Mouse (Mus musculus) hindbrain, embryonic 15.5 days (tissue): ENCODE measurements around the gene Rnf19b. TPM values are rescaled to one million over a fixed set of nuclear protein-coding genes. Genes with fewer than 3 reads are reported as not detected.

ENCODE experiments used
- ATAC-seq: fragments of 200-750 bp; cut with Nextera tagmentation; 2 replicates; pipeline ENCODE4 v1.8.0; 2017; ENCODE audit warnings: low read depth, moderate number of reproducible peaks, moderate TSS enrichment; ENCODE audit not compliant: low FRiP score
- H3K27ac ChIP-seq: fragments of 300-500 bp; sonication (generic); replicated peaks from 2 replicates; pipeline ENCODE4 v1.5.1; 2015; ENCODE audit warnings: mild to moderate bottlenecking, inconsistent platforms
- H3K27me3 ChIP-seq: fragments of 300-500 bp; sonication (generic); 2 replicates; pipeline ENCODE4 v1.6.1; 2015; ENCODE audit warnings: control low read depth, inconsistent platforms
- H3K36me3 ChIP-seq: fragments of 300-500 bp; sonication (generic); 2 replicates; pipeline ENCODE4 v1.6.1; 2015; ENCODE audit warnings: control low read depth, inconsistent platforms
- H3K4me1 ChIP-seq: fragments of 300-500 bp; sonication (generic); replicated peaks from 2 replicates; pipeline ENCODE4 v1.6.1; 2015; ENCODE audit warnings: control low read depth, inconsistent platforms
- H3K4me2 ChIP-seq: fragments of 300-500 bp; sonication (generic); 2 replicates; pipeline ENCODE4 v1.6.1; 2015; ENCODE audit warnings: moderate library complexity, mild to moderate bottlenecking, inconsistent platforms
- H3K4me3 ChIP-seq: fragments of 300-500 bp; sonication (generic); 2 replicates; pipeline ENCODE4 v1.5.1; 2015; ENCODE audit warnings: mild to moderate bottlenecking, inconsistent platforms
- H3K9ac ChIP-seq: fragments of 300-500 bp; sonication (generic); 2 replicates; pipeline ENCODE4 v1.6.1; 2015; ENCODE audit warnings: inconsistent platforms
- H3K9me3 ChIP-seq: fragments of 300-500 bp; sonication (generic); 2 replicates; pipeline ENCODE4 v1.6.1; 2016; ENCODE audit warnings: control low read depth, inconsistent platforms
- WGBS: fragments of 180-500 bp; shearing (Covaris S2); methylation state at CpG from one replicate; pipeline ENCODE4 v1.1.7; 2015; 5-methylcytosine and 5-hydroxymethylcytosine counted together
- polyA plus RNA-seq: library from polyadenylated mRNA; unstranded; fragments of >200 nt; fragmentation: Nextera tagmentation; extraction: Ambion mirVana; gene quantifications from 2 replicates; pipeline ENCODE4 v1.2.1, GENCODE M21; 2015

Rnf19b gene
- polyA plus RNA-seq, 1 experiment from 2014 or later, result 34.6 TPM

GRCm38 (mm10) chr4:129086078-129086477 lies 28.0 kb downstream of the Rnf19b start:
- H3K4me1 ChIP-seq, result no peaks in the 10 kb centered on the region
- no peak for ATAC-seq
- whole genome bisulfite sequencing, result 28% methylated on average over 8 of the region's 8 CpGs
- no peaks in the 10 kb centered on the region for H3K9me3 ChIP-seq
- no peak overlapping the region for H3K27ac ChIP-seq
- H3K27me3 ChIP-seq, result no peaks in the 10 kb centered on the region
- H3K9ac ChIP-seq, result no peak overlapping the region
- peaks cover 26% of the 10 kb centered on the region for H3K36me3 ChIP-seq
- H3K4me2 ChIP-seq, result no peak overlapping the region
- no peak overlapping the region for H3K4me3 ChIP-seq

- no peak overlapping the region for H3K4me2 ChIP-seq
- no peak overlapping the region for H3K4me3 ChIP-seq
- H3K4me1 ChIP-seq, result no peaks in the 10 kb centered on the region
- no peak overlapping the region for H3K9ac ChIP-seq
- WGBS, result 54% methylated on average over 5 of the region's 5 CpGs
- ATAC-seq, result no peak
- peaks cover 18% of the 10 kb centered on the region for H3K36me3 ChIP-seq
- H3K27ac ChIP-seq, result no peak overlapping the region
- H3K9me3 ChIP-seq, result no peaks in the 10 kb centered on the region
- no peaks in the 10 kb centered on the region for H3K27me3 ChIP-seq
Measured at GRCm38 (mm10) chr4:129087850-129088249, 29.8 kb downstream of the Rnf19b start.

GRCm38 (mm10) chr4:129095276-129095675 lies 37.2 kb downstream of the Rnf19b start:
- WGBS, result 37% methylated on average over 15 of the region's 15 CpGs
- no peaks in the 10 kb centered on the region for H3K27me3 ChIP-seq
- H3K4me3 ChIP-seq, result no peak overlapping the region
- H3K36me3 ChIP-seq, result no peaks in the 10 kb centered on the region
- no peaks in the 10 kb centered on the region for H3K4me1 ChIP-seq
- ATAC-seq, result no peak
- H3K27ac ChIP-seq, result no peak overlapping the region
- no peaks in the 10 kb centered on the region for H3K9me3 ChIP-seq
- no peak overlapping the region for H3K9ac ChIP-seq
- H3K4me2 ChIP-seq, result peak overlapping the region; percentile 1; the same call in 1 of the 2 replicates

DNA sequence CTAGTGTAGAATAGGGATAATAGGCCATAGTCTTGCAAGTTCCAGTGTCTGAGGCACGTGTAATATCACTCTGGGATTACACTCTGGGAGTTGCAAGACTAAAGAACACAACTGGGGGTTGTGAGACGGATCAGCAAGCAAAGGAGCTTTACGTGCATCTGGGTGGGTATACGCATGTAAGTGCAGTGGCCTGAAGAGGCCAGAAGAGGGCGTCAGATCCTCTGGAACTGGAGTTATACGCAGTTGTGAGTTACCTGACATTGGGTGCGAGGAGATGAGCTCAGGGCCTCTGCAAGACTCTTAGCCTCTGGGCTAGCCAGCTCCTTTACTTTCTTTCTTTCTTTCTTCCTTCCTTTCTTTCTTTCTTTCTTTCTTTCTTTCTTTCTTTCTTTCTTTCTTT lies 38.9 kb downstream of the Rnf19b start:
- Histone ChIP-seq H3K9me3 (no peaks in the 10 kb centered on the region), H3K9ac (no peak overlapping the region), H3K4me1 (no peaks in the 10 kb centered on the region), H3K4me2 (no peak overlapping the region), H3K27ac (no peak overlapping the region), H3K36me3 (no peaks in the 10 kb centered on the region), H3K4me3 (no peak overlapping the region), H3K27me3 (no peaks in the 10 kb centered on the region)
- 82% methylated on average over 7 of the region's 7 CpGs for WGBS
- no peak for ATAC-seq

DNA sequence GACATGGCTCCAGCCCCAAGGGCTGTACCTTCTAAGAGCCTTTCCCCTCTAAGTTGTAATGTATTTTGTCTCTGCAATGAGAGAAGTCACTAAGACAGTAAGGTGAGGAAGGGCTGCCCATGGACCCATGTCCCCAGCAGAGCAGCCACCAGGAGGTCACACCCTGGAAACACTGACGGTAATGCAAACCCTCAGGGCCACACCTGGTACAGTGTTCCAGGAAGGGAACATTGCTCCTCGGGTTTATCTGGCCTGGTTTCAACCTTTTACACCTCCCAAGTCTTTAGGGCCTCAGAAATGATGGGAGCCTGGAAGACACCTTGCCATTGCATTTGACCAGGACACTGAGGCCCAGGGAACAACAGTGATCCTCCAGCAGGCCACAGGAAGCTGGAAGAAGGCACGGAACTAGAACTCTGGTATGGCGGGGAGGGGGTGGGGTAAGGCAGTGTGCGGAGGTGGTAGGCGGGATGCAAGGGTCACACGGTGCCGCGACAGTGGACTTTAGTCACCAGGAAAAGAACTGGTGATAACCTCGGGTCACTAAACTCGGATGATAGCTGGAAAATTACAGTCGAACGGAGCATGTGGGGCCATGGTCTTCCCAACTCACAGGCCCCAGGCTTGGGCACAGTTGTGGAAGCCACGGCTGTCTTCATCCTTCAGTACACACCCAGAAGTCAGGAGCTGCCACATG lies 44.2 kb downstream of the Rnf19b start:
- Histone ChIP-seq H3K9me3 (no peaks in the 10 kb centered on the region), H3K27ac (no peak overlapping the region), H3K27me3 (peaks cover 21% of the 10 kb centered on the region), H3K36me3 (no peaks in the 10 kb centered on the region), H3K4me2 (no peak overlapping the region), H3K4me3 (no peak overlapping the region), H3K4me1 (peaks cover 5% of the 10 kb centered on the region), H3K9ac (no peak overlapping the region)
- 86% methylated on average over 14 of the region's 14 CpGs for WGBS
- ATAC-seq, result no peak

- ATAC-seq, result no peak
- no peak within 1 kb of the TSS for H3K9ac ChIP-seq
- H3K4me3 ChIP-seq, result peak within 1 kb of the TSS; percentile 23
- no peak within 1 kb of the TSS for H3K27ac ChIP-seq
- peaks cover 5% of the 10 kb centered on the region for H3K4me1 ChIP-seq
- WGBS, result 2% methylated on average over 40 of the region's 40 CpGs
- no peaks in the 10 kb centered on the region for H3K9me3 ChIP-seq
- peaks cover 21% of the 10 kb centered on the region for H3K27me3 ChIP-seq
- peak within 1 kb of the TSS; percentile 50 for H3K4me2 ChIP-seq
- H3K36me3 ChIP-seq, result no peaks in the 10 kb centered on the region
Measured at GRCm38 (mm10) chr4:129105356-129105755, 47.3 kb downstream of the Rnf19b start, which contains the start of gene Tmem54. Tmem54 (plus strand) TSS chr4:129105548.

GRCm38 (mm10) chr4:129106073-129106472 lies 48.0 kb downstream of the Rnf19b start:
- ATAC-seq, result no peak
- WGBS, result 20% methylated on average over 9 of the region's 9 CpGs
- H3K9ac ChIP-seq, result no peak overlapping the region
- peaks cover 21% of the 10 kb centered on the region for H3K27me3 ChIP-seq
- H3K36me3 ChIP-seq, result no peaks in the 10 kb centered on the region
- no peak overlapping the region for H3K27ac ChIP-seq
- no peak overlapping the region for H3K4me2 ChIP-seq
- no peak overlapping the region for H3K4me3 ChIP-seq
- H3K9me3 ChIP-seq, result no peaks in the 10 kb centered on the region
- peaks cover 5% of the 10 kb centered on the region for H3K4me1 ChIP-seq

DNA sequence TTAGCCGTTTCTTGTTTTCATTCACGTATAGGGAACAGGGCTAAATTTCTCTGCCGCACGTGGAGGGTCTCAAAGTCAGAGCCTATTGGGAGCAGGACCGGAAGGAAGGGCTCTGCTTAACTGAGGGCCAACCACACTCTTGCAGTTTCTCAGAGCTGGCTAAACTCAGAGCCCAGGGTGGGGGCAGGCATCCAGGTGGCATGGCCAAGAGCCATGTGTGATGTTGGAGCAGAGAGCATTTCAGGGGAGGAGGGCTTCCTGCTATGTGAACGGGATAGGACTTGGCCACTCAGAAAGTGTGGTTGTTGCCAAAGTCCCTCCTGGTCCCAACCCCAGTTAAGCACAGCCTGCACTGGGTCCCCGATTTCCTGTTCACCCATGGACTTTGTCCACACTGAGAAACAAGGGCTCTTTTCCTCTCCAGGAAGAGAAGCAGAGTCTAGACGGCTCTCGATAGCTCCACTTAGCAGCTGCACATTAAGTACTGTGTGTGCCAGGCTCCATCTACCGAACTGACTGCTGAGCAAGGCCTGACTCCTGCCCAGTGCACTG lies 49.4 kb downstream of the Rnf19b start:
- no peak overlapping the region for H3K4me2 ChIP-seq
- H3K9ac ChIP-seq, result no peak overlapping the region
- ATAC-seq, result no peak
- 70% methylated on average over 10 of the region's 10 CpGs for WGBS
- H3K9me3 ChIP-seq, result no peaks in the 10 kb centered on the region
- H3K4me3 ChIP-seq, result no peak overlapping the region
- peaks cover 21% of the 10 kb centered on the region for H3K27me3 ChIP-seq
- H3K36me3 ChIP-seq, result no peaks in the 10 kb centered on the region
- peaks cover 9% of the 10 kb centered on the region for H3K4me1 ChIP-seq
- no peak overlapping the region for H3K27ac ChIP-seq

DNA sequence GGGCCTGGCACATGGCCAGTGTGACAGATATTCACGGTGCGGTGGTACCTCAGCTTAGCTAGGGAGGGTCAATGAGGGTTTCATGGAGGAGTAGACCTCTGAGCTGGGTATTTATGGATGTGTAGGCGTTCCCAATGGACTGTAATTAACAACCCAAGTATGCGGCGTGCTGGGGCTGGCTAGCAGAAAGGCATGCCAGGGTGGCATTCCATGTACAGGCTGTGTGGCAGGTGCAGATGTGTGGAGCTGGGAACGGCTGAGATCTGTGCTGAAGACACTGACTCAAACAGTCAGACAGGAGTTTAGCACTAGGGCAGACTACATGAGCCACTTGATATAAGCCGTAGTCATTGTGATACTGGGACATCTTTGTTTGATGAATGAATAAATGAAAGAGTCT lies 50.6 kb downstream of the Rnf19b start:
- 72% methylated on average over 7 of the region's 7 CpGs for WGBS
- H3K9ac ChIP-seq, result no peak overlapping the region
- H3K4me2 ChIP-seq, result no peak overlapping the region
- H3K27ac ChIP-seq, result no peak overlapping the region
- H3K4me1 ChIP-seq, result peaks cover 21% of the 10 kb centered on the region
- no peak for ATAC-seq
- no peaks in the 10 kb centered on the region for H3K9me3 ChIP-seq
- peaks cover 21% of the 10 kb centered on the region for H3K27me3 ChIP-seq
- H3K36me3 ChIP-seq, result no peaks in the 10 kb centered on the region
- no peak overlapping the region for H3K4me3 ChIP-seq

GRCm38 (mm10) chr4:129110804-129111203 lies 52.7 kb downstream of the Rnf19b start:
- ATAC-seq, result no peak
- Histone ChIP-seq H3K27me3 (peaks cover 10% of the 10 kb centered on the region), H3K4me1 (peaks cover 23% of the 10 kb centered on the region), H3K4me3 (no peak overlapping the region), H3K9ac (no peak overlapping the region), H3K36me3 (no peaks in the 10 kb centered on the region), H3K9me3 (no peaks in the 10 kb centered on the region), H3K27ac (no peak overlapping the region), H3K4me2 (no peak overlapping the region)
- 92% methylated on average over 6 of the region's 6 CpGs for WGBS

DNA sequence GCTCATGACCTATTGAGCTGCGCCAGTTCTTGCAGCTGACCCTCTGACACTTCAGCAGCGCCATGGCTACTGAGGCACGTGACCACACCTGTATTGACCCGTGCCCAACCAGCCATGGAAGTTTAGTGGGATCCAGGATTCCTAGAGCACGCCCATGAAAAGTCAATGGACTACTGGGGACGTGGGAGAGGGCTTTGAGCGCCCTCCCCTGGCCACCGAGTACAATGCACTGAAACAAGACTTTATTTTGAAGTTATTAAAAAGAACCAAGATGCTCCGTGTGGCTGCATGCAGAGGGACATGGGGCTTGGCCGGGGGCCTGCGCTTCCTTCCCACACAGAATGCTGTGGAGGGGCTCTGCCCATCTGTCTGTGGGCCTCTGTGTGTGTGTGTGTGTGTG lies 53.3 kb downstream of the Rnf19b start:
- Histone ChIP-seq H3K4me1 (peaks cover 27% of the 10 kb centered on the region), H3K9ac (no peak overlapping the region), H3K36me3 (no peaks in the 10 kb centered on the region), H3K27ac (no peak overlapping the region), H3K4me2 (no peak overlapping the region), H3K27me3 (peaks cover 4% of the 10 kb centered on the region), H3K9me3 (no peaks in the 10 kb centered on the region), H3K4me3 (no peak overlapping the region)
- WGBS, result 56% methylated on average over 11 of the region's 11 CpGs
- ATAC-seq, result no peak

DNA sequence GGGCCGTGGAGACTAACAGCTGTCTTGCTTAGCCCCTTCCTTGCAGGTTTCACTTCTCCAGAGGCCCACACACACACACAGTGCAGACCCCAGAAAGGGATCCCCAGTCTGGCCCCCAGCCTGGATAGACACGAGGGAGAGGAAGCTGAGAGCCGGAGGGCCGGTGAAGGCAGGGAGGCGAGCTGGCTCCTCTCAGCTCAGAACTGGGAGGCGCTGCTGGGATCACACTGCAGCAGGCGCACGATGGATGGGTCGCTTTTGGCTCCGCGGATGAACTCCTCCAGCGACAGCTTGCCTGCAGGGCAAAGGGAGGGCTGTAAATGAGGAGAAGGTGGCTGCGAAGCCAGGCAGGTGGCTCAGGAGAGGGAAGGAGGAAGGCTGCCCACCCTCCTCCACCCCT lies 54.2 kb downstream of the Rnf19b start:
- 37% methylated on average over 13 of the region's 13 CpGs for WGBS
- Histone ChIP-seq H3K4me2 (peak overlapping the region; percentile 26; the same call in 1 of the 2 replicates), H3K36me3 (no peaks in the 10 kb centered on the region), H3K27me3 (no peaks in the 10 kb centered on the region), H3K4me1 (peaks cover 27% of the 10 kb centered on the region), H3K27ac (no peak overlapping the region), H3K4me3 (no peak overlapping the region), H3K9me3 (no peaks in the 10 kb centered on the region), H3K9ac (no peak overlapping the region)
- no peak for ATAC-seq
